Mouse (Mus musculus) embryonic facial prominence, embryonic 11.5 days (tissue): ENCODE data around the gene Hpse2. TPM values are rescaled to one million over a fixed set of nuclear protein-coding genes. Genes with fewer than 3 reads are reported as not detected.

Experiments
- ATAC-seq: fragments of 200-750 bp; cut with Nextera tagmentation; replicated peaks from 2 replicates; pipeline ENCODE4 v1.8.0; 2017; ENCODE audit warnings: low read depth; ENCODE audit not compliant: insufficient number of reproducible peaks, low FRiP score, low TSS enrichment
- DNase-seq: peaks from one replicate; pipeline ENCODE4 v3.0.0-alpha.2; 2015; ENCODE audit warnings: low spot score
- H3K27ac ChIP-seq: fragments of 300-500 bp; sonication (generic); replicated peaks from 2 replicates; pipeline ENCODE4 v1.5.1; 2014; ENCODE audit warnings: mild to moderate bottlenecking, low read depth, low read length, control low read depth
- H3K27me3 ChIP-seq: fragments of 300-500 bp; sonication (generic); 2 replicates; pipeline ENCODE4 v1.6.1; 2014; ENCODE audit warnings: mild to moderate bottlenecking, low read length, moderate library complexity, mixed read lengths; ENCODE audit not compliant: control insufficient read depth, insufficient read depth
- H3K36me3 ChIP-seq: fragments of 300-500 bp; sonication (generic); replicated peaks from 2 replicates; pipeline ENCODE4 v1.6.1; 2014; ENCODE audit warnings: low read depth, mild to moderate bottlenecking, low read length, moderate library complexity, mixed read lengths; ENCODE audit not compliant: control insufficient read depth, insufficient read depth
- H3K4me1 ChIP-seq: fragments of 300-500 bp; sonication (generic); 2 replicates; pipeline ENCODE4 v1.6.1; 2014; ENCODE audit warnings: low read length, mixed read lengths; ENCODE audit not compliant: control insufficient read depth, insufficient read depth
- H3K4me2 ChIP-seq: fragments of 300-500 bp; sonication (generic); 2 replicates; pipeline ENCODE4 v1.6.1; 2014; ENCODE audit warnings: low read depth, mild to moderate bottlenecking, control low read depth, low read length, moderate library complexity
- H3K4me3 ChIP-seq: fragments of 300-500 bp; sonication (generic); 2 replicates; pipeline ENCODE4 v1.5.1; 2014; ENCODE audit warnings: low read depth, low read length, control low read depth
- H3K9ac ChIP-seq: fragments of 300-500 bp; sonication (generic); replicated peaks from 2 replicates; pipeline ENCODE4 v1.6.1; 2014; ENCODE audit warnings: mild to moderate bottlenecking, control low read depth, low read length
- H3K9me3 ChIP-seq: fragments of 300-500 bp; sonication (generic); replicated peaks from 2 replicates; pipeline ENCODE4 v1.6.1; 2016; ENCODE audit warnings: mild to moderate bottlenecking, low read length, inconsistent platforms, mixed read lengths; ENCODE audit not compliant: control insufficient read depth
- WGBS: fragments of 180-500 bp; shearing (Covaris S2); extraction: QIAGEN DNeasy Blood & Tissue Kit; methylation state at CpG from one replicate; pipeline ENCODE4 v1.1.7; 2014; 5-methylcytosine and 5-hydroxymethylcytosine counted together
- polyA plus RNA-seq: library from polyadenylated mRNA; unstranded; fragments of >200 nt; fragmentation: Nextera tagmentation; extraction: Ambion mirVana; gene quantifications from 2 replicates; pipeline ENCODE4 v1.2.1, GENCODE M21; 2014

Gene Hpse2
- polyA plus RNA-seq, 1 experiment from 2014 or later, result 6.6 TPM

DNA sequence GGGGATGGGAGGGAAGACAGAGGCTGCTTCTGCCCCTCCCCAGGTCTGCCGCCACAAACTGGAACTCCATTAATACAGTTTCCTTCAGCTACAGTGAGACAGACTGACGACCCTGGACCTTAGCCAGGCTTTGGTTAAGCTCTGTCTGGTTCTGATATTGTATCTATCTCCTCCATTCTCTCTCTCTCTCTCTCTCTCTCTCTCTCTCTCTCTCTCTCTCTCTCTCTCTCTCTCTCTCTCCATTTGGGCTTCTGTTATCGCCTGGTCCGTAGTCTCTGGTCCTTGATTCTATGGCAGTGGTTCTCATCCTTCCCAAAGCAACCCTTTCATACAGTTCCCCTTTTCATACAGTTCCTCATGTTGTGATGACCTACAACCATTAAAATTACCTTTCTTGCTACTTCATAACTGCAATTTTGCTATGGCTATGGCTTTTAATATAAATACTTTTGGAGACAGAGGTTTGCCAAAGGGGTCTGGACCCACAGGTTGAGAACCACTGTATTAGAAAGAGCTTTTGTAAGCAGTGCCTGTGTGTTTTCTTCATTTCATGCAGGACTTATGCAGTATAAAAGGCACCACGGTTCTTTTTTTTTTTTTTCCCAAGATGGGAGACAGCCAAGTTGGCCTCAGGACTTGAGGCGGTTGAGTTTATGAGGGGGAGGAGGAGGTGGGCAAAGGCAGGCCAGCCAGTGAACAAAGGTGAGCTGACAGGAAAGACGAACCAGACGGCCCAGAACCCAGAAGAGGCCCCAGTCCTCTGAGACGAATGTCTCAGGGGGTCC is 642.9 kb downstream of the Hpse2 start:
- H3K4me2 ChIP-seq, result no peak overlapping the region
- no peak for DNase-seq
- ATAC-seq, result no peak
- no peaks in the 10 kb centered on the region for H3K27me3 ChIP-seq
- H3K36me3 ChIP-seq, result no peaks in the 10 kb centered on the region
- no peak overlapping the region for H3K4me3 ChIP-seq
- H3K9ac ChIP-seq, result no peak overlapping the region
- no peak overlapping the region for H3K27ac ChIP-seq
- WGBS, result 70% methylated on average over 9 of the region's 9 CpGs
- no peaks in the 10 kb centered on the region for H3K4me1 ChIP-seq
- no peaks in the 10 kb centered on the region for H3K9me3 ChIP-seq

GRCm38 (mm10) chr19:42744162-42744586 is 644.0 kb downstream of the Hpse2 start:
- H3K27ac ChIP-seq, result no peak overlapping the region
- no peaks in the 10 kb centered on the region for H3K9me3 ChIP-seq
- no peaks in the 10 kb centered on the region for H3K36me3 ChIP-seq
- H3K4me1 ChIP-seq, result no peaks in the 10 kb centered on the region
- no peak overlapping the region for H3K4me2 ChIP-seq
- whole genome bisulfite sequencing, result 29% methylated on average over 4 of the region's 4 CpGs
- DNase-seq (peak; percentile 65), ATAC-seq (0 out of 2 replicates have a peak, but pooled peaks have one; percentile 17)
- H3K9ac ChIP-seq, result no peak overlapping the region
- H3K27me3 ChIP-seq, result no peaks in the 10 kb centered on the region
- H3K4me3 ChIP-seq, result no peak overlapping the region

- Histone ChIP-seq H3K27ac (no peak overlapping the region), H3K4me2 (no peak overlapping the region)
These were observed 644.9 kb downstream of the Hpse2 start for GRCm38 (mm10) chr19:42743261-42743660.

GRCm38 (mm10) chr19:42741884-42742283 is 646.3 kb downstream of the Hpse2 start:
- no peak for ATAC-seq
- H3K4me3 ChIP-seq, result no peak overlapping the region
- 74% methylated on average over 14 of the region's 14 CpGs for WGBS

More at GRCm38 (mm10) chr19:42743261-42743660, 644.9 kb downstream of the Hpse2 start:
- 75% methylated on average over 16 of the region's 16 CpGs for WGBS
- no peaks in the 10 kb centered on the region for H3K9me3 ChIP-seq
- H3K9ac ChIP-seq, result no peak overlapping the region
- no peaks in the 10 kb centered on the region for H3K27me3 ChIP-seq
- H3K4me1 ChIP-seq, result no peaks in the 10 kb centered on the region
- H3K36me3 ChIP-seq, result no peaks in the 10 kb centered on the region
- ATAC-seq (no peak), DNase-seq (no peak)
- no peak overlapping the region for H3K4me3 ChIP-seq

DNA sequence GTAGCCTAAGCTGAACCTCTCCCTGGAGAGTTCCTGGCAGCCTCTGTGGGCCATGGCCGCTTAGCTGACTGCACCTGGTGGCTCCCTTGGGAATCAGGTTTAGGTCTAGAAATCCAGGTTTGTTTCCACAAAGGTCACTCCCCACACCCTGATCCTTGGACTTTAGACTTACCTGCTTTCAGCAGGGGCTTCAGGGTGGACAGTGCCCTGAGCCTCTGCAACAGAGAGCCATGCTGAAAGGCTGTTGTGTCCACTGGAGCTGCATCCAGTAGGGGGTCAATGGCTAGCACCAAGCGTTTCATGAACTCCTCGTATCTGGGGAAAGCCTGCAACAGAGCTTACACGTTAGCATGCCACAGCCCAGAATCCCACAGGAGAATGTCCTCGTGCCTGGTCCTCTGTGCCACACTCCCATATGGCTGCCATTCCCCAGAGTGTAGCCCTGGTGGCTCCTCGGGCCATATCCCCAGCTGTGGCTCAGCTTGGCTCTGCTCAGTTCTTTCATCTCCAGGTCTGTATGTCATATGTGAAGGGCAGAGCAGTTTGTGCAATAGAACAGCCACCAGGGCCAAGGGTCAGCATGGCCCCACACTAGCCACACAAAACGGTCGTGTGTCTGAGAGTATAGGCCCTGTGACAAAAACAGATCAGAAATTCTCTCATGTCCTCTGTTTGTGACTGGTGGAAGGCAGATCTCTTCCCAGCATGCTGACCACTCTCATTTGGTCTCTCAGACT is 647.8 kb downstream of the Hpse2 start:
- no peaks in the 10 kb centered on the region for H3K4me1 ChIP-seq

More at GRCm38 (mm10) chr19:42741884-42742283, 646.3 kb downstream of the Hpse2 start:
- Histone ChIP-seq H3K36me3 (no peaks in the 10 kb centered on the region), H3K9me3 (no peaks in the 10 kb centered on the region), H3K27me3 (no peaks in the 10 kb centered on the region), H3K4me2 (no peak overlapping the region), H3K27ac (no peak overlapping the region), H3K4me1 (no peaks in the 10 kb centered on the region), H3K9ac (no peak overlapping the region)
- DNase-seq, result no peak

GRCm38 (mm10) chr19:42739734-42740133 is 648.4 kb downstream of the Hpse2 start:
- H3K9me3 ChIP-seq, result no peaks in the 10 kb centered on the region
- no peaks in the 10 kb centered on the region for H3K4me1 ChIP-seq
- no peak overlapping the region for H3K4me3 ChIP-seq
- no peak overlapping the region for H3K27ac ChIP-seq
- H3K4me2 ChIP-seq, result no peak overlapping the region
- H3K27me3 ChIP-seq, result no peaks in the 10 kb centered on the region
- ATAC-seq (no peak), DNase-seq (no peak)
- no peak overlapping the region for H3K9ac ChIP-seq
- 89% methylated on average over 6 of the region's 6 CpGs for WGBS
- H3K36me3 ChIP-seq, result no peaks in the 10 kb centered on the region

More for the DNA sequence above, 647.8 kb downstream of the Hpse2 start:
- H3K4me3 ChIP-seq, result no peak overlapping the region
- DNase-seq (no peak), ATAC-seq (no peak)
- H3K9ac ChIP-seq, result no peak overlapping the region
- no peak overlapping the region for H3K27ac ChIP-seq
- H3K36me3 ChIP-seq, result no peaks in the 10 kb centered on the region
- no peaks in the 10 kb centered on the region for H3K27me3 ChIP-seq
- 75% methylated on average over 8 of the region's 8 CpGs for WGBS
- no peaks in the 10 kb centered on the region for H3K9me3 ChIP-seq
- no peak overlapping the region for H3K4me2 ChIP-seq

DNA sequence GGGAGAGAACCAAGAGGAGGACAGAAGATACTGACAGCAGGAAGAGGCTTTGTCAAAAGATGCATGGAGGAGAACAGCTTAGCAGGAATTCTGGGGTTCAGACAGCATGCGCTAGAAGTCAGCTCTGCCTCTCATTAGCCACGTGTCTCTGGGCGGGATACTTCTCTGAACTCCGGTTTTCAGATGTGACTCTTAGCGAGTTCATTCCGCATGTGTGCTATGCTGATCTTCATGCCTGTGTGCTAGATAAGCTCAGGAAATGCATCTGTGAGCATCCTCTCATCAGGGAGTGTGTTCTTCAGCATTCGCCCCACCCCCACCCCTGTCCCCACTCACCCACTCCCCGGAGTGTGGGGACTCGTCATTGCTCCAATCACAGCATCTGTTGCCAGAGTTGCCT is 650.4 kb downstream of the Hpse2 start:
- 57% methylated on average over 9 of the region's 9 CpGs for WGBS
- no peaks in the 10 kb centered on the region for H3K36me3 ChIP-seq
- H3K4me2 ChIP-seq, result no peak overlapping the region
- H3K27me3 ChIP-seq, result no peaks in the 10 kb centered on the region
- no peak for ATAC-seq
- no peak overlapping the region for H3K27ac ChIP-seq
- DNase-seq, result no peak
- H3K4me3 ChIP-seq, result no peak overlapping the region
- no peaks in the 10 kb centered on the region for H3K4me1 ChIP-seq
- H3K9me3 ChIP-seq, result no peaks in the 10 kb centered on the region
- no peak overlapping the region for H3K9ac ChIP-seq
